Mouse (Mus musculus): Measurements from ENCODE around the gene Hist1h2an.
"Not testable (repeated sequence)": the region's sequence is repeated elsewhere in the genome, so short reads cannot be mapped to it uniquely, and the experiment has no call there.

DNA sequence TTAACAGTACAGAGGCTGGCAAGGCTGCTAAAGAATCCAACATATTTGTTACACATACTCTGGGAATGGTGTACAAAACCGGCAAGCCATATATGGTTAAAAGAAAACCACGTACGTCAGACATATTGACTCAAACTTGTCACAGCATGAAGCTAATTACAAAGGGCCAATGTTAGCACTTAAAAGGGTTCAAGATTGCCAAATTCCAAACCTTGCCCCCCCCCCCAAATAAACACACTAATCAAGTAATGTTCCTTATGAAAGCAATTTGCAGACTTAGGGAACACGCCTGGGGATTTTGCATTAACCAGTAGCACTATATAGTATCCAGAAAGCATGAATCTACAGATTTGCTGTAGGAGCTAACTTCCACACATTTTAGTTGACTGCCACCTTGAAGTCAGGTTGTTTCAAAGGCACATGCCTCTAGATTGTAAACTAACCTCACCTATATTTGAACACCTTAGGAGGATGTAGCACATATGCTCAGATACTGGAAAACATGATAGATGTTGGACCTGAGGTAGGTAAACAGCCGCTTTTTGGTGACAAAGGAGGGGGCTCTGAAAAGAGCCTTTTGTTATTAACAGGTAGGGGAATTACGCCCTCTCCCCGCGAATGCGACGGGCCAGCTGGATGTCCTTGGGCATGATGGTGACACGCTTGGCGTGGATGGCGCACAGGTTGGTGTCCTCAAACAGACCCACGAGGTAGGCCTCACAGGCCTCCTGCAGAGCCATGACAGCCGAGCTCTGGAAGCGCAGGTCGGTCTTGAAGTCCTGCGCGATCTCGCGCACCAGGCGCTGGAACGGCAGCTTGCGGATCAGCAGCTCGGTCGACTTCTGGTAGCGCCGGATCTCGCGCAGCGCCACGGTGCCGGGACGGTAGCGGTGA lies 4.4 kb downstream of the Hist1h2an start:
- not testable (repeated sequence) for TF ChIP-seq CTCF, EP300 (IDR thresholded peaks at IDR 0.05)
